13 mouse cellular contexts compared by ENCODE assay signal in the genomic region with DNA sequence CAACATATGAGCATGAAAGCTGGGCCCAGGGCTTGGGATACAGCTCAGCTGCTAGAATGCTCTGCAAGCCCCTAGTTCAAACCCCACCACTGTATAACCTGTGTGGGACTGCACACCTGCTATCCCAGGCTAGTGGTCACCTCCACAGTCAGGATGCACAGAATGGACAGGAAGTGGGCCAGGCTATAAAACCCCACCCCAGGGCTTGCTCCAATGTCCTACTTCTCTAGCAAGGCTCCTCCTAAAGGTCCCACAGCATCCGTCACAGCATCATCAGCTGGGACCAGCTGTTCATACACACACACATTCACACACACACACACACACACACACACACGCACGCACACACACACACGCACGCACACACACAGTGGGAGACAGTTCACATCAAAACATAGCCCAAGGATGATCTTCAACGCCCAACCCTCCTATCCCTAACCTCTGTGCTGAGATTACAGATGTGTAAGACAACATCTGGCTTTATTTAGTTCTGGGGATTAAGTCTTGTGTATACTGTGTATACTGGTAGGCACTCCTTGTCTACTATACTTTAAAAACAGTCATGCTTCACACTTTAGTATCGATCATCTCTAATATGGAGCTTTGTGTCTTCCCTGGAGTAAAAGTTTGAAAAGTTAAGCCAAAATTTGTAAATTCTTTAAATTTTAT. TPM values are rescaled to one million over a fixed set of nuclear protein-coding genes. Genes with fewer than 3 reads are reported as not detected.
A peak's percentile ranks its signal among the peaks of the same experiment; 100 is the strongest.
DNase-seq lines count a peak whose midpoint lies in the region; ATAC-seq lines count a peak whose summit lies in the region.
"Had no signal": no experiment of that assay in that cellular context is flagged by ENCODE, and none has a peak within 500 bp of the region (broad histone marks: within the 10 kb centered on the region; RNA-seq: fewer than 3 reads in every experiment).

No protein-coding gene starts in this region.

- H3K4me3 ChIP-seq in forebrain, embryonic 14.5 days (ENCODE audit: low read depth, low read length), result no peak overlapping the region
- H3K4me3 ChIP-seq in forebrain, embryonic 10.5 days, result no peak overlapping the region
- H3K4me3 ChIP-seq in heart, embryonic 12.5 days, result no peak overlapping the region
- H3K4me3 ChIP-seq in lung, embryonic 15.5 days, result no peak overlapping the region
- H3K4me3 ChIP-seq in stomach, embryonic 14.5 days (ENCODE audit: low read depth, low read length), result no peak overlapping the region
- H3K4me3 ChIP-seq: kidney, embryonic 15.5 days; neural tube, embryonic 15.5 days had no signal

- WGBS in forebrain, embryonic 14.5 days, result 88% methylated on average over 7 of the region's 7 CpGs
- WGBS in forebrain, embryonic 10.5 days, result 83% methylated on average over 7 of the region's 7 CpGs
- 91% methylated on average over 7 of the region's 7 CpGs for WGBS in heart, embryonic 12.5 days
- WGBS in lung, embryonic 15.5 days, result 83% methylated on average over 7 of the region's 7 CpGs
- WGBS in stomach, embryonic 14.5 days, result 74% methylated on average over 7 of the region's 7 CpGs

- no peak overlapping the region for H3K27ac ChIP-seq in forebrain, embryonic 14.5 days (ENCODE audit: low read depth, low read length)
- no peak overlapping the region for H3K27ac ChIP-seq in forebrain, embryonic 10.5 days
- no peak overlapping the region for H3K27ac ChIP-seq in heart, embryonic 12.5 days (ENCODE audit: poor library complexity, severe bottlenecking)
- H3K27ac ChIP-seq in lung, embryonic 15.5 days, result no peak overlapping the region
- H3K27ac ChIP-seq in stomach, embryonic 14.5 days (ENCODE audit: low read length), result peak overlapping the region; percentile 22; the same call in 1 of the 2 replicates
- H3K27ac ChIP-seq: kidney, embryonic 15.5 days; neural tube, embryonic 15.5 days had no signal

- ATAC-seq in forebrain, embryonic 14.5 days, result 0 out of 2 replicates have a peak, but pooled peaks have one; percentile 10
- ATAC-seq in heart, embryonic 12.5 days (ENCODE audit: insufficient number of reproducible peaks, low FRiP score), result no peak
- ATAC-seq in lung, embryonic 15.5 days (ENCODE audit: borderline replicate concordance, extremely low read depth, low FRiP score, low TSS enrichment), result peak; percentile 41
- ATAC-seq in stomach, embryonic 14.5 days (ENCODE audit: insufficient number of reproducible peaks, insufficient read depth, low FRiP score, low read depth), result peak; percentile 28; the same call in 1 of the 2 replicates
- ATAC-seq in inflammation-experienced regulatory T-cells, adult 6 months, result no peak
- ATAC-seq: midbrain, embryonic 16.5 days had no signal

- no peak overlapping the region for H3K9ac ChIP-seq in forebrain, embryonic 14.5 days (ENCODE audit: low read length)
- H3K9ac ChIP-seq in heart, embryonic 12.5 days, result no peak overlapping the region
- H3K9ac ChIP-seq in lung, embryonic 15.5 days, result no peak overlapping the region
- no peak overlapping the region for H3K9ac ChIP-seq in stomach, embryonic 14.5 days (replicated peaks; ENCODE audit: low read depth, low read length)
- H3K9ac ChIP-seq: kidney, embryonic 15.5 days; neural tube, embryonic 15.5 days had no signal

- peaks cover 56% of the 10 kb centered on the region for H3K36me3 ChIP-seq in forebrain, embryonic 14.5 days (ENCODE audit: control insufficient read depth, insufficient read depth, low read length)
- H3K36me3 ChIP-seq in forebrain, embryonic 10.5 days (replicated peaks), result peaks cover 81% of the 10 kb centered on the region
- peaks cover 58% of the 10 kb centered on the region for H3K36me3 ChIP-seq in heart, embryonic 12.5 days
- peaks cover 31% of the 10 kb centered on the region for H3K36me3 ChIP-seq in lung, embryonic 15.5 days
- peaks cover 40% of the 10 kb centered on the region for H3K36me3 ChIP-seq in stomach, embryonic 14.5 days (ENCODE audit: control insufficient read depth, insufficient read depth, low read length)

- H3K27me3 ChIP-seq in forebrain, embryonic 14.5 days (replicated peaks; ENCODE audit: control insufficient read depth, insufficient read depth, low read length), result no peaks in the 10 kb centered on the region
- no peaks in the 10 kb centered on the region for H3K27me3 ChIP-seq in forebrain, embryonic 10.5 days (ENCODE audit: poor library complexity, severe bottlenecking)
- H3K27me3 ChIP-seq in heart, embryonic 12.5 days (replicated peaks), result no peaks in the 10 kb centered on the region
- H3K27me3 ChIP-seq in lung, embryonic 15.5 days, result no peaks in the 10 kb centered on the region
- H3K27me3 ChIP-seq in stomach, embryonic 14.5 days (ENCODE audit: control insufficient read depth, insufficient read depth, low read length), result no peaks in the 10 kb centered on the region
- H3K27me3 ChIP-seq: kidney, embryonic 15.5 days; neural tube, embryonic 15.5 days had no signal

- no peak overlapping the region for H3K4me2 ChIP-seq in forebrain, embryonic 14.5 days (ENCODE audit: low read length)
- no peak overlapping the region for H3K4me2 ChIP-seq in heart, embryonic 12.5 days
- H3K4me2 ChIP-seq in lung, embryonic 15.5 days, result no peak overlapping the region
- H3K4me2 ChIP-seq in stomach, embryonic 14.5 days (replicated peaks; ENCODE audit: low read depth, low read length), result no peak overlapping the region
- H3K4me2 ChIP-seq: kidney, embryonic 15.5 days; neural tube, embryonic 15.5 days had no signal

- DNase-seq in forebrain, embryonic 14.5 days (ENCODE audit: low spot score), result no peak
- no peak for DNase-seq in forebrain, embryonic 10.5 days (ENCODE audit: extremely low spot score, low spot score)
- DNase-seq in heart, postnatal 14 days, result peak; percentile 17 to 45
- DNase-seq in lung, adult 18-20 months, result no peak
- DNase-seq: liver had no signal

- H3K9me3 ChIP-seq in forebrain, embryonic 14.5 days (replicated peaks; ENCODE audit: control insufficient read depth, low read length), result no peaks in the 10 kb centered on the region
- H3K9me3 ChIP-seq in forebrain, embryonic 10.5 days, result no peaks in the 10 kb centered on the region
- peaks cover 5% of the 10 kb centered on the region; the same call in 1 of the 2 replicates for H3K9me3 ChIP-seq in heart, embryonic 12.5 days (replicated peaks)
- H3K9me3 ChIP-seq in lung, embryonic 15.5 days, result no peaks in the 10 kb centered on the region
- no peaks in the 10 kb centered on the region for H3K9me3 ChIP-seq in stomach, embryonic 14.5 days (ENCODE audit: control insufficient read depth, low read depth, low read length)
- H3K9me3 ChIP-seq: G1E; kidney, embryonic 15.5 days; neural tube, embryonic 15.5 days had no signal

- 0 out of 2 replicates have a peak, but pooled peaks cover 5% of the 10 kb centered on the region for H3K4me1 ChIP-seq in forebrain, embryonic 14.5 days (ENCODE audit: control insufficient read depth, insufficient read depth, low read length)
- H3K4me1 ChIP-seq in forebrain, embryonic 10.5 days, result peaks cover 10% of the 10 kb centered on the region
- peaks cover 8% of the 10 kb centered on the region for H3K4me1 ChIP-seq in heart, embryonic 12.5 days (replicated peaks)
- H3K4me1 ChIP-seq in lung, embryonic 15.5 days, result peaks cover 9% of the 10 kb centered on the region
- peaks cover 9% of the 10 kb centered on the region; the same call in 1 of the 2 replicates for H3K4me1 ChIP-seq in stomach, embryonic 14.5 days (ENCODE audit: control insufficient read depth, insufficient read depth, low read length)
- H3K4me1 ChIP-seq: neural tube, embryonic 15.5 days had no signal

- intact Hi-C loops in heart, postnatal 14 days (cut with DNase I), result no loop called here

RNA-seq across cellular contexts. Expression of a gene that starts 20.7 kb away (rescaled TPM):
- 81.4 and 83.1 TPM in 2 replicates for polyA plus RNA-seq in forebrain, embryonic 14.5 days (2014; fragmentation: Nextera tagmentation; extraction: Ambion mirVana)
- polyA plus RNA-seq in forebrain, embryonic 10.5 days (2016; fragmentation: Nextera tagmentation; extraction: Ambion mirVana), result 85.6 and 87.5 TPM in 2 replicates
- total RNA-seq in heart, postnatal 14 days (2021), result 10 to 100 TPM; 68.2 to 69.8 TPM
- polyA plus RNA-seq in heart, embryonic 12.5 days (2016; fragmentation: Nextera tagmentation; extraction: Ambion mirVana), result 109 TPM in 2 replicates
- 128 and 130 TPM in 2 replicates for polyA plus RNA-seq in lung, embryonic 15.5 days (2015; fragmentation: Nextera tagmentation; extraction: Ambion mirVana)
- polyA plus RNA-seq in stomach, embryonic 14.5 days (2014; fragmentation: Nextera tagmentation; extraction: Ambion mirVana), result 158 and 159 TPM in 2 replicates
- polyA plus RNA-seq in inflammation-experienced regulatory T-cells, adult 6 months (2017; shearing (Covaris generic)), result 10 to 100 TPM; 18.6 to 22.8 (median 22.1) TPM

RNA-seq across cellular contexts. Expression of a gene that starts 44.7 kb away (rescaled TPM):
- 42.9 and 50.2 TPM in 2 replicates for polyA plus RNA-seq in forebrain, embryonic 14.5 days (2014; fragmentation: Nextera tagmentation; extraction: Ambion mirVana)
- polyA plus RNA-seq in forebrain, embryonic 10.5 days (2016; fragmentation: Nextera tagmentation; extraction: Ambion mirVana), result 48.6 and 50.0 TPM in 2 replicates
- 10 to 100 TPM; 38.1 to 38.9 TPM for total RNA-seq in heart, postnatal 14 days (2021)
- polyA plus RNA-seq in heart, embryonic 12.5 days (2016; fragmentation: Nextera tagmentation; extraction: Ambion mirVana), result 40.9 and 41.1 TPM in 2 replicates
- 74.2 and 81.9 TPM in 2 replicates for polyA plus RNA-seq in lung, embryonic 15.5 days (2015; fragmentation: Nextera tagmentation; extraction: Ambion mirVana)
- polyA plus RNA-seq in stomach, embryonic 14.5 days (2014; fragmentation: Nextera tagmentation; extraction: Ambion mirVana), result 77.4 and 97.3 TPM in 2 replicates
- 10 to 100 TPM; 48.4 to 62.8 (median 60.1) TPM for polyA plus RNA-seq in inflammation-experienced regulatory T-cells, adult 6 months (2017; shearing (Covaris generic))

Comparison
In these comparisons a context has a peak if more than half of its experiments do, and no peak if none do; other contexts are left out.
1. ATAC-seq: peak in forebrain, embryonic 14.5 days (single experiment), lung, embryonic 15.5 days (single experiment) and stomach, embryonic 14.5 days (single experiment); none in heart, embryonic 12.5 days (single experiment) and inflammation-experienced regulatory T-cells, adult 6 months (single experiment).
2. DNase-seq: peak in heart, postnatal 14 days (2 of 2); none in forebrain, embryonic 14.5 days (single experiment), forebrain, embryonic 10.5 days (single experiment) and lung, adult 18-20 months (0 of 2).